16 mouse cellular contexts compared by ENCODE assay signal in the genomic region with DNA sequence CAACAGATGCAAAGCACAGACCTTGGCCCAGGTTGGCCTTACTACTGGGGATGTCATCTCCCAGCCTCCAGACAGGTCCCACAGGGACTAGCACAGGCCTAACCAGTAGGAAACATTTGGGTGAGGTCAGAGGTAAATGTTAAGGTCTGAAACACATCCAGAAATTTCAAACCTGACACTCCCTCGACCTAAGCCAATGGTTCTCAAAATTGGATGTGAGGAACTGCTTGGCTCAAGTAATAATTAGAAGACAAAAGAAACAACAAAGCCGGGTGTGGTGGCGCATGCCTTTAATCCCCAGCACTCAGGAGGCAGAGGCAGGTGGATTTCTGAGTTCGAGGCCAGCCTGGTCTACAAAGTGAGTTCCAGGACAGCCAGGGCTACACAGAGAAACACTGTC. TPM values are rescaled to one million over a fixed set of nuclear protein-coding genes. Genes with fewer than 3 reads are reported as not detected.
DNase-seq lines count a peak whose midpoint lies in the region; ATAC-seq and TF ChIP-seq lines count a peak whose summit lies in the region.
"Had no signal": no experiment of that assay in that cellular context is flagged by ENCODE, and none has a peak within 500 bp of the region (broad histone marks: within the 10 kb centered on the region; RNA-seq: fewer than 3 reads in every experiment).

No protein-coding gene starts in this region.

- no peaks in the 10 kb centered on the region for H3K36me3 ChIP-seq in heart, adult 2 months (ENCODE audit: control insufficient read depth, insufficient read depth, low read length)
- peaks cover 5% of the 10 kb centered on the region for H3K36me3 ChIP-seq in kidney, embryonic 14.5 days (ENCODE audit: control insufficient read depth, insufficient read depth, low read length)
- peaks cover 6% of the 10 kb centered on the region; the same call in 1 of the 2 replicates for H3K36me3 ChIP-seq in lung, embryonic 15.5 days
- peaks cover 40% of the 10 kb centered on the region for H3K36me3 ChIP-seq in limb, embryonic 10.5 days

- ATAC-seq in kidney, embryonic 14.5 days (ENCODE audit: low FRiP score, low TSS enrichment), result no peak
- no peak for ATAC-seq in lung, embryonic 15.5 days (ENCODE audit: borderline replicate concordance, extremely low read depth, low FRiP score, low TSS enrichment)
- no peak for ATAC-seq in granulocyte monocyte progenitor cell, adult 5-6 weeks (replicated peaks; ENCODE audit: poor library complexity, severe bottlenecking)

- no peak for TF ChIP-seq EP300 in heart, adult 2 months (IDR thresholded peaks at IDR 0.05; ENCODE audit: insufficient read depth, low read depth, low read length)

- H3K27me3 ChIP-seq in heart, adult 2 months (ENCODE audit: control insufficient read depth, insufficient read depth, low read length), result no peaks in the 10 kb centered on the region
- H3K27me3 ChIP-seq in kidney, embryonic 14.5 days (ENCODE audit: control insufficient read depth, insufficient read depth, low read length), result no peaks in the 10 kb centered on the region
- no peaks in the 10 kb centered on the region for H3K27me3 ChIP-seq in lung, embryonic 15.5 days
- H3K27me3 ChIP-seq in limb, embryonic 10.5 days (ENCODE audit: low read depth, poor library complexity, severe bottlenecking), result peaks cover 23% of the 10 kb centered on the region

- no peak for TF ChIP-seq POLR2A in heart, adult 2 months (IDR thresholded peaks at IDR 0.05; ENCODE audit: insufficient read depth, low read depth, low read length)

- peaks cover 7% of the 10 kb centered on the region for H3K4me1 ChIP-seq in heart, adult 2 months (ENCODE audit: control insufficient read depth, insufficient read depth, low read length)
- peaks cover 46% of the 10 kb centered on the region for H3K4me1 ChIP-seq in kidney, embryonic 14.5 days (ENCODE audit: control insufficient read depth, insufficient read depth, low read length)
- peaks cover 54% of the 10 kb centered on the region for H3K4me1 ChIP-seq in lung, embryonic 15.5 days
- peaks cover 77% of the 10 kb centered on the region for H3K4me1 ChIP-seq in limb, embryonic 10.5 days

- no peak overlapping the region for H3K9ac ChIP-seq in heart, adult 2 months (ENCODE audit: low read depth, low read length)
- H3K9ac ChIP-seq in kidney, embryonic 14.5 days (ENCODE audit: low read depth, low read length), result no peak overlapping the region
- no peak overlapping the region for H3K9ac ChIP-seq in lung, embryonic 15.5 days
- H3K9ac ChIP-seq: liver, embryonic 14.5 days had no signal

- peak overlapping the region; percentile 99 for H3K27ac ChIP-seq in heart, adult 2 months
- H3K27ac ChIP-seq in kidney, embryonic 14.5 days (ENCODE audit: low read depth, low read length), result peak overlapping the region; percentile 51; the same call in 1 of the 2 replicates
- H3K27ac ChIP-seq in lung, embryonic 15.5 days, result peak overlapping the region; percentile 91
- H3K27ac ChIP-seq in limb, embryonic 10.5 days, result 0 out of 2 replicates have a peak overlapping the region, but pooled peaks have one; percentile 75
- H3K27ac ChIP-seq: liver, embryonic 14.5 days had no signal

- peak overlapping the region; percentile 57 for H3K4me3 ChIP-seq in heart, adult 2 months
- no peak overlapping the region for H3K4me3 ChIP-seq in kidney, embryonic 14.5 days (ENCODE audit: low read length)
- no peak overlapping the region for H3K4me3 ChIP-seq in lung, embryonic 15.5 days
- H3K4me3 ChIP-seq in limb, embryonic 10.5 days, result no peak overlapping the region

- 53% methylated on average over 4 of the region's 4 CpGs for WGBS in heart, adult 2 months
- 86% methylated on average over 4 of the region's 4 CpGs for WGBS in kidney, embryonic 14.5 days
- WGBS in lung, embryonic 15.5 days, result 80% methylated on average over 4 of the region's 4 CpGs
- WGBS in limb, embryonic 10.5 days, result 92% methylated on average over 4 of the region's 4 CpGs

- no peak for DNase-seq in heart, adult 2 months
- DNase-seq in heart, adult 18-20 months, result no peak
- DNase-seq in kidney, adult 9 months, result no peak
- no peak for DNase-seq in lung, postnatal 10 days
- no peak for DNase-seq in limb, embryonic 10.5 days (ENCODE audit: low spot score)
- DNase-seq: adrenal gland, postnatal 25 days; cerebellum, postnatal 14 days; right cerebral cortex, postnatal 14 days; thymus, adult 18-20 months had no signal

- intact Hi-C loops in heart, adult 2 months (cut with DNase I), result loop anchor here (10.0 kb wide), 1 partner anchor 428 kb away; no protein-coding TSS in a partner anchor

- TF ChIP-seq CTCF in heart, adult 2 months (IDR thresholded peaks at IDR 0.05), result no peak

- H3K4me2 ChIP-seq in kidney, embryonic 14.5 days (replicated peaks; ENCODE audit: low read depth, low read length), result no peak overlapping the region
- no peak overlapping the region for H3K4me2 ChIP-seq in lung, embryonic 15.5 days

- H3K79me2 ChIP-seq in heart, adult 2 months (replicated peaks; ENCODE audit: control insufficient read depth, insufficient read depth, low read length), result peaks cover 5% of the 10 kb centered on the region

- no peaks in the 10 kb centered on the region for H3K9me3 ChIP-seq in kidney, embryonic 14.5 days (ENCODE audit: control insufficient read depth, low read length)
- H3K9me3 ChIP-seq in lung, embryonic 15.5 days, result no peaks in the 10 kb centered on the region
- H3K9me3 ChIP-seq in limb, embryonic 10.5 days (replicated peaks), result no peaks in the 10 kb centered on the region

RNA-seq across cellular contexts. Expression of a gene that starts 3.7 kb away (rescaled TPM):
- 100 to 1,000 TPM in 1 of 2 experiments, 10 to 100 TPM in 1; 100.0 to 110 TPM for total RNA-seq in heart, adult 2 months (2021)
- 125 and 147 TPM in 2 replicates for polyA plus RNA-seq in heart, adult 2 months (2012; rRNA removed)
- 100 to 1,000 TPM in 1 of 2 experiments, 10 to 100 TPM in 1; 88.2 to 103 TPM for total RNA-seq in heart, adult 18-20 months (2021)
- 86.1 and 95.5 TPM in 2 replicates for polyA plus RNA-seq in kidney, embryonic 14.5 days (2014; fragmentation: Nextera tagmentation; extraction: Ambion mirVana)
- polyA plus RNA-seq in lung, embryonic 15.5 days (2015; fragmentation: Nextera tagmentation; extraction: Ambion mirVana), result 87.3 and 92.4 TPM in 2 replicates
- polyA plus RNA-seq in limb, embryonic 10.5 days (2016; fragmentation: Nextera tagmentation; extraction: Ambion mirVana), result 47.2 and 57.1 TPM in 2 replicates
- 0.45 and 1.0 TPM in 2 replicates for total RNA-seq in granulocyte monocyte progenitor cell, adult 5-6 weeks (2014; fragmentation: Nextera tagmentation)
- total RNA-seq in granulocyte monocyte progenitor cell, adult 5-6 weeks (2017), result 1.8 and 3.0 TPM in 2 replicates

RNA-seq across cellular contexts. Expression of a gene that starts 11.9 kb away (rescaled TPM):
- total RNA-seq in heart, adult 2 months (2021), result not detected
- polyA plus RNA-seq in heart, adult 2 months (2012; rRNA removed), result not detected in 2 replicates
- not detected for total RNA-seq in heart, adult 18-20 months (2021)
- polyA plus RNA-seq in kidney, embryonic 14.5 days (2014; fragmentation: Nextera tagmentation; extraction: Ambion mirVana), result 0.66 TPM in 1 of 2 replicates, not detected in the other
- polyA plus RNA-seq in lung, embryonic 15.5 days (2015; fragmentation: Nextera tagmentation; extraction: Ambion mirVana), result 2.1 and 2.3 TPM in 2 replicates
- polyA plus RNA-seq in limb, embryonic 10.5 days (2016; fragmentation: Nextera tagmentation; extraction: Ambion mirVana), result 0.88 and 1.1 TPM in 2 replicates
- not detected in 2 replicates for total RNA-seq in granulocyte monocyte progenitor cell, adult 5-6 weeks (2014; fragmentation: Nextera tagmentation)
- total RNA-seq in granulocyte monocyte progenitor cell, adult 5-6 weeks (2017), result 0.82 TPM in 1 of 2 replicates, not detected in the other
- total RNA-seq: adrenal gland, postnatal 25 days; left cerebral cortex, postnatal 10 days; megakaryocyte-erythroid progenitor cell, adult 5-6 weeks had no signal
- polyA plus RNA-seq: gonadal fat pad, adult 2 months had no signal

RNA-seq across cellular contexts. Expression of a gene that starts 13.9 kb away (rescaled TPM):
- total RNA-seq in heart, adult 2 months (2021), result 1 to 10 TPM; 2.9 to 3.4 TPM
- 4.4 and 7.0 TPM in 2 replicates for polyA plus RNA-seq in heart, adult 2 months (2012; rRNA removed)
- total RNA-seq in heart, adult 18-20 months (2021), result 1 to 10 TPM; 2.6 to 3.1 TPM
- polyA plus RNA-seq in kidney, embryonic 14.5 days (2014; fragmentation: Nextera tagmentation; extraction: Ambion mirVana), result 14.2 and 17.0 TPM in 2 replicates
- polyA plus RNA-seq in lung, embryonic 15.5 days (2015; fragmentation: Nextera tagmentation; extraction: Ambion mirVana), result 17.2 and 19.6 TPM in 2 replicates
- 27.5 and 31.2 TPM in 2 replicates for polyA plus RNA-seq in limb, embryonic 10.5 days (2016; fragmentation: Nextera tagmentation; extraction: Ambion mirVana)
- total RNA-seq in granulocyte monocyte progenitor cell, adult 5-6 weeks (2014; fragmentation: Nextera tagmentation), result 7.1 and 15.7 TPM in 2 replicates
- total RNA-seq in granulocyte monocyte progenitor cell, adult 5-6 weeks (2017), result 11.8 and 13.7 TPM in 2 replicates

RNA-seq across cellular contexts. Expression of a gene that starts 14.0 kb away (rescaled TPM):
- 100 to 1,000 TPM; 104 to 110 TPM for total RNA-seq in heart, adult 2 months (2021)
- 178 and 194 TPM in 2 replicates for polyA plus RNA-seq in heart, adult 2 months (2012; rRNA removed)
- total RNA-seq in heart, adult 18-20 months (2021), result 100 to 1,000 TPM; 104 to 108 TPM
- polyA plus RNA-seq in kidney, embryonic 14.5 days (2014; fragmentation: Nextera tagmentation; extraction: Ambion mirVana), result 48.3 and 55.4 TPM in 2 replicates
- polyA plus RNA-seq in lung, embryonic 15.5 days (2015; fragmentation: Nextera tagmentation; extraction: Ambion mirVana), result 48.2 and 53.5 TPM in 2 replicates
- 63.2 and 79.5 TPM in 2 replicates for polyA plus RNA-seq in limb, embryonic 10.5 days (2016; fragmentation: Nextera tagmentation; extraction: Ambion mirVana)
- total RNA-seq in granulocyte monocyte progenitor cell, adult 5-6 weeks (2014; fragmentation: Nextera tagmentation), result 61.9 and 83.7 TPM in 2 replicates
- 25.1 and 41.3 TPM in 2 replicates for total RNA-seq in granulocyte monocyte progenitor cell, adult 5-6 weeks (2017)

RNA-seq across cellular contexts. Expression of a gene that starts 23.1 kb away (rescaled TPM):
- total RNA-seq in heart, adult 2 months (2021), result 10 to 100 TPM; 17.4 to 17.5 TPM
- polyA plus RNA-seq in heart, adult 2 months (2012; rRNA removed), result 28.1 and 29.9 TPM in 2 replicates
- total RNA-seq in heart, adult 18-20 months (2021), result 10 to 100 TPM; 16.4 to 17.2 TPM
- polyA plus RNA-seq in kidney, embryonic 14.5 days (2014; fragmentation: Nextera tagmentation; extraction: Ambion mirVana), result 25.3 and 34.4 TPM in 2 replicates
- 21.2 and 22.2 TPM in 2 replicates for polyA plus RNA-seq in lung, embryonic 15.5 days (2015; fragmentation: Nextera tagmentation; extraction: Ambion mirVana)
- polyA plus RNA-seq in limb, embryonic 10.5 days (2016; fragmentation: Nextera tagmentation; extraction: Ambion mirVana), result 34.5 and 36.7 TPM in 2 replicates
- total RNA-seq in granulocyte monocyte progenitor cell, adult 5-6 weeks (2014; fragmentation: Nextera tagmentation), result 18.2 and 40.4 TPM in 2 replicates
- 16.1 and 17.8 TPM in 2 replicates for total RNA-seq in granulocyte monocyte progenitor cell, adult 5-6 weeks (2017)
